ENCODE assay signal across 14 mouse cellular contexts in genomic region chr6:137585229-137585628, GRCm38 (mm10).
"Had no signal": no experiment of that assay in that cellular context is flagged by ENCODE, and none has a peak within 500 bp of the region (broad histone marks: within the 10 kb centered on the region; RNA-seq: fewer than 3 reads in every experiment).

No protein-coding gene starts in this region.

- H3K4me1 ChIP-seq: intestine, embryonic 15.5 days; limb, embryonic 12.5 days; liver, embryonic 13.5 days; lung, embryonic 15.5 days; neural tube, embryonic 13.5 days had no signal

- H3K9me3 ChIP-seq: intestine, embryonic 15.5 days; limb, embryonic 12.5 days; liver, embryonic 13.5 days; lung, embryonic 15.5 days; neural tube, embryonic 13.5 days; stomach, embryonic 15.5 days had no signal

- H3K9ac ChIP-seq: intestine, embryonic 15.5 days; limb, embryonic 12.5 days; liver, embryonic 13.5 days; liver, postnatal 0 days; lung, embryonic 15.5 days; neural tube, embryonic 13.5 days; stomach, embryonic 15.5 days had no signal

- H3K27ac ChIP-seq: intestine, embryonic 15.5 days; kidney, postnatal 0 days; layer of hippocampus, adult 2 months; limb, embryonic 12.5 days; liver, embryonic 13.5 days; lung, embryonic 15.5 days; neural tube, embryonic 13.5 days; stomach, embryonic 15.5 days had no signal

- H3K4me2 ChIP-seq: intestine, embryonic 15.5 days; limb, embryonic 12.5 days; liver, embryonic 13.5 days; lung, embryonic 15.5 days; neural tube, embryonic 13.5 days; stomach, embryonic 15.5 days had no signal

- H3K36me3 ChIP-seq: intestine, embryonic 15.5 days; limb, embryonic 12.5 days; liver, embryonic 13.5 days; lung, embryonic 15.5 days; neural tube, embryonic 13.5 days; stomach, embryonic 15.5 days had no signal

- ATAC-seq: intestine, embryonic 15.5 days; liver, postnatal 0 days; midbrain, embryonic 16.5 days had no signal

- H3K4me3 ChIP-seq: intestine, embryonic 15.5 days; layer of hippocampus, adult 2 months; limb, embryonic 12.5 days; liver, embryonic 13.5 days; lung, embryonic 15.5 days; neural tube, embryonic 13.5 days; stomach, embryonic 15.5 days had no signal

- H3K27me3 ChIP-seq: intestine, embryonic 15.5 days; limb, embryonic 12.5 days; liver, embryonic 13.5 days; lung, embryonic 15.5 days; neural tube, embryonic 13.5 days; stomach, embryonic 15.5 days had no signal

- DNase-seq: kidney, postnatal 4 days; liver; liver, embryonic 13.5 days; liver, postnatal 0 days; right cerebral cortex, postnatal 14 days; thymus, postnatal 14 days had no signal
